Mouse (Mus musculus) G1E (cell line): ENCODE results near the gene Pmfbp1.

Experiments
- CTCF ChIP-seq: IDR thresholded peaks from 2 replicates; pipeline ENCODE4 v1.5.1; 2012; ENCODE audit warnings: low read depth, low read length, inconsistent platforms, mixed read lengths
- GATA1 ChIP-seq: IDR thresholded peaks from 2 replicates; pipeline ENCODE4 v1.6.1; 2012; ENCODE audit warnings: borderline replicate concordance, low read length, inconsistent platforms, mixed read lengths

DNA sequence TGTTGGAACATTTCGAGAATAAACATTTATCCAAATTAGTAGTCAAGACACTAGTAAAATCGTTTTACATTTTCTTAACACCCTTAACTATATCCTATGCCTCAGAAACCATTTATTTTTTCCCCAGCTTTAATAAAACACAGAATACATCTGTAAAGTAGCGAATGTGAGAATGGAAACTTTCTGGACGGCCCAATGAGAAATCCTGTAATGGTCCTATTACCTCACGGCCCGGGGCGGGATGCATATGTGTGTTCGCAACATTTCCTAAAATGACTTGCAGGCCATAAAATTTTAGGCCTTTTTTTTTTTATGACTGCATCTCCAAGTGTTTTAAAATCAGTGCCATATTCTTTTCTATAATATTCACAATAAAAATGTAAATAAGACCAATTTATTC, 21.4 kb upstream of the Pmfbp1 start:
- TF ChIP-seq GATA1, result no peak
- TF ChIP-seq CTCF, result no peak
